Mouse (Mus musculus): ENCODE measurements around the gene Olfr726. TPM values are rescaled to one million over a fixed set of nuclear protein-coding genes. Genes with fewer than 3 reads are reported as not detected.

Olfr726 gene
- polyA plus RNA-seq, 1 experiment from 2014 or later, result not detected

Other genes with a start within 250 kb of the Olfr726 start
- gene Olfr722, start 189.0 kb downstream of the Olfr726 start, polyA plus RNA-seq (2014; fragmentation: Nextera tagmentation; extraction: Ambion mirVana), result not detected in 2 replicates
- not detected in 2 replicates for gene Olfr723, start 159.2 kb downstream of the Olfr726 start, polyA plus RNA-seq (2014; fragmentation: Nextera tagmentation; extraction: Ambion mirVana)
- not detected in 2 replicates for gene Olfr724, start 127.7 kb downstream of the Olfr726 start, polyA plus RNA-seq (2014; fragmentation: Nextera tagmentation; extraction: Ambion mirVana)
- gene Olfr725, start 50.6 kb downstream of the Olfr726 start, polyA plus RNA-seq (2014; fragmentation: Nextera tagmentation; extraction: Ambion mirVana), result not detected in 2 replicates
- not detected in 2 replicates for gene Olfr727, start 32.2 kb upstream of the Olfr726 start, polyA plus RNA-seq (2014; fragmentation: Nextera tagmentation; extraction: Ambion mirVana)
- gene Olfr728, start 51.7 kb upstream of the Olfr726 start, polyA plus RNA-seq (2014; fragmentation: Nextera tagmentation; extraction: Ambion mirVana), result not detected in 2 replicates
- not detected in 2 replicates for gene Olfr729, start 62.0 kb upstream of the Olfr726 start, polyA plus RNA-seq (2014; fragmentation: Nextera tagmentation; extraction: Ambion mirVana)
- gene Olfr730, start 97.2 kb upstream of the Olfr726 start, polyA plus RNA-seq (2014; fragmentation: Nextera tagmentation; extraction: Ambion mirVana), result not detected in 2 replicates
- gene Olfr731, start 150.9 kb upstream of the Olfr726 start, polyA plus RNA-seq (2014; fragmentation: Nextera tagmentation; extraction: Ambion mirVana), result not detected in 2 replicates
- gene Olfr732, start 193.3 kb upstream of the Olfr726 start, polyA plus RNA-seq (2014; fragmentation: Nextera tagmentation; extraction: Ambion mirVana), result not detected in 2 replicates
- gene Olfr733, start 210.6 kb upstream of the Olfr726 start, polyA plus RNA-seq (2014; fragmentation: Nextera tagmentation; extraction: Ambion mirVana), result not detected in 2 replicates
- not detected in 2 replicates for gene Olfr734, start 235.8 kb upstream of the Olfr726 start, polyA plus RNA-seq (2014; fragmentation: Nextera tagmentation; extraction: Ambion mirVana)